Mouse (Mus musculus) right cerebral cortex, postnatal 10 days (tissue): ENCODE measurements around the gene Olfr63.
"Not testable (repeated sequence)": the region's sequence is repeated elsewhere in the genome, so short reads cannot be mapped to it uniquely, and the experiment has no call there.

Source experiments
- DNase-seq, 2 experiments: peaks; one replicate each; pipeline ENCODE4 v3.0.0; 2021; ENCODE audit warnings: low spot score in 2 of 2

The Olfr63 gene

GRCm38 (mm10) chr17:33264376-33264775 is at the start of gene Olfr63:
Gene Olfr63, plus strand, starts transcription at chr17:33264676.
- no peak for DNase-seq

- no peak for DNase-seq
Measured at GRCm38 (mm10) chr17:33221590-33221989, 42.9 kb upstream of the Olfr63 start, which contains the start of gene Olfr1564. Gene Olfr1564, minus strand, starts transcription at chr17:33221690.

DNA sequence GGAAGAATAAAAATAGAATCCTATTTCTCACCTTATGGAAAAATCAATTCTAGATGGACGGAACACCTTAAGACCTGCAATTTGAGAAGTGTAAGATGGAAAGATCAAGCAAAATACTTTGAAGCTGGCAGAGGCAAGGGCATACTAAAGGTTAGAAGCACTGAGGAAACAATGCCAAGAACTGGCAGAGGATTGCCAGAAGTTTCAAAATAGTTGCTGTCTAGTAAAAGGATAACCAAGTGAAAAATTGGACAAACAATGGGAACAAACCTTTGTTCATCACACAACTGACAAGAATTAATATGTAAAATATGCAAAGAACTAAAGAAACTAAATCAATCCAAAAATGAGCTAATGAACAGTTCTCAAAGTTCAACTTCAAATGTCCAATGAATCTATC is 27.8 kb upstream of the Olfr63 start:
- not testable (repeated sequence) for DNase-seq

DNA sequence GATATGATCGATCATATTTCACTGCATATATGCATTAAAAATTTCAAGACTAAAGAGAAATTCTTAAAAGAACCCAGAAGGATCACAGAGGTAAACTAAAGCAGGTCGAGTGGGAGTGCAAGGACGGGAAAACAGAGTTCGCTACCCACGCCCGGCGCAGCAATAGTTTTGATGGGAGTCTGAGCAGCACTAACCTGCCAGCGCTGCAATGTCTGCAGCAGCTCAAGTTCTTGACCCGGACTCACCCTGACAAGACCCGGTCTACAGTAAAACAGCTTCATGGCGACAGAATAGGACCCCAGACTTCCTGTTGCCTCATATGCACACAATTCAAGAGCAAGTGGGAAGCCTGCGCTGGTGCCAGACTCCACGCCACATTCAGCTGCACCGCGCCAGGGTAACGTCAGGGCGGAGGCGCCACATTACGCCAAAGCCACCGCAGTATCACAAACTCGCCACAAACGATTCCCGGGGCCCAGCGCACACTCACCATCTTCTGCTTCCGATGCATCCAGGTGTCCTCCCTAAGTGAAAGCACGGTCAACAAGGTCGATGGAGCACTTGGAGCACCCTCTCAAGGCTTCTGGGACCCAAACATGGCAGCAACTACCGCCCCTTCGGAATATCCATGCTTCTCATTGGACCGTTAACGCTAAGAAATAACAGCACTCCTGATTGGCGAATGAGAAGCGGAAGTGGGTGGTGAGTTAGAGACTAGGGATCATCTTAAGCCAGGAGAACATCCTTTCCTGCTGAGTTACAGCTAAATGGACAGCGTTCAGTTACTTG is 9.8 kb upstream of the Olfr63 start, which contains the start of gene Zfp955a:
Zfp955a (minus strand) TSS at position 616 of the 789 bp plus-strand sequence.
- DNase-seq: not testable (repeated sequence)

DNA sequence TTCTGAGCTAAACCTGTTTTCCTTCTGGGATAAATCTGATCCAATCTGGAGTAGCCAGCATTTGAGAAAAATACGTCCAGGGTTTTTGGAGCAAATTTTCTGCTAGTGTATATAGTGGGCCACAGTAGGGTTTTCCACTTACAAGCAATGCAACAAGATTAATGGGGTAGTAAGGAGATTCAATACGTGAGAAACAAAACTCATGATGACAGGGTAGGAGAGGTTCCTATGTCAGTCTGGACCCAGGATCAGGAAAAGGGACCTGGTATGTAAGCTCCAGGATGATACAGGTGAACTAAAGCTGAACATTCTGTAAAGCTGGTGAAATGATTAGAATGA is 9.2 kb upstream of the Olfr63 start:
- DNase-seq: not testable (repeated sequence)

DNA sequence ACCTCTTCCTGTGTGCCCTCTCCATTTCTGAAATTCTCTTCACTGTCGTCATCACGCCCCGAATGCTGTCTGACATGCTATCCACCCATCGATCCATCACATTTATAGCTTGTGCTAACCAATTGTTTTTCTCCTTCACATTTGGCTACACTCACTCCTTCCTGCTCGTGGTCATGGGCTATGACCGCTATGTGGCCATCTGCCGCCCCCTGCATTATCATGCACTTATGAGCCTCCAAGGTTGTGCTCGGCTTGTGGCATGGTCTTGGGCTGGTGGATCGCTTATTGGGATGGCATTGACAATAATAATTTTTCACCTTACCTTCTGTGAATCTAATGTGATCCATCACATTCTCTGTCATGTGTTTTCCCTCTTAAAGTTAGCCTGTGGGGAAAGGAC is 4.4 kb downstream of the Olfr63 start:
- no peak for DNase-seq

- DNase-seq: not testable (repeated sequence)
Measured at GRCm38 (mm10) chr17:33289039-33289875, 24.8 kb downstream of the Olfr63 start, which contains the start of gene Zfp955b. Gene Zfp955b, plus strand, starts transcription at chr17:33289544.

DNA sequence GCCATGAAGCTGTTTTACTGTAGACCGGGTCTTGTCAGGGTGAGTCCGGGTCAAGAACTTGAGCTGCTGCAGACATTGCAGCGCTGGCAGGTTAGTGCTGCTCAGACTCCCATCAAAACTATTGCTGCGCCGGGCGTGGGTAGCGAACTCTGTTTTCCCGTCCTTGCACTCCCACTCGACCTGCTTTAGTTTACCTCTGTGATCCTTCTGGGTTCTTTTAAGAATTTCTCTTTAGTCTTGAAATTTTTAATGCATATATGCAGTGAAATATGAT is 25.3 kb downstream of the Olfr63 start:
- not testable (repeated sequence) for DNase-seq
